Mouse (Mus musculus): ENCODE measurements around the gene Ckap2l. TPM values are rescaled to one million over a fixed set of nuclear protein-coding genes. Genes with fewer than 3 reads are reported as not detected.

Ckap2l gene
- polyA plus RNA-seq, 1 experiment from 2014 or later: 37.9 TPM

GRCm38 (mm10) chr2:129244446-129245120, 52.4 kb downstream of the Ckap2l start:
- H3K36me3 ChIP-seq: no peaks in the 10 kb centered on the region
- no peak overlapping the region for H3K9ac ChIP-seq
- no peaks in the 10 kb centered on the region for H3K4me1 ChIP-seq
- WGBS: 86% methylated on average over 20 of the region's 20 CpGs
- no peaks in the 10 kb centered on the region for H3K27me3 ChIP-seq (replicated peaks)
- H3K9me3 ChIP-seq: no peaks in the 10 kb centered on the region
- no peak overlapping the region for H3K4me2 ChIP-seq (replicated peaks)
- no peak overlapping the region for H3K27ac ChIP-seq
- no peak for ATAC-seq (ENCODE audit: low FRiP score, low read depth)
- H3K4me3 ChIP-seq: no peak overlapping the region

- WGBS: 58% methylated on average over 9 of the region's 9 CpGs
- no peak overlapping the region for H3K4me3 ChIP-seq
- no peaks in the 10 kb centered on the region for H3K27me3 ChIP-seq (replicated peaks)
- no peaks in the 10 kb centered on the region for H3K9me3 ChIP-seq
- ATAC-seq (ENCODE audit: low FRiP score, low read depth): no peak
- no peaks in the 10 kb centered on the region for H3K36me3 ChIP-seq
- no peak overlapping the region for H3K4me2 ChIP-seq (replicated peaks)
- no peak overlapping the region for H3K9ac ChIP-seq
- no peaks in the 10 kb centered on the region for H3K4me1 ChIP-seq
- no peak overlapping the region for H3K27ac ChIP-seq
These were observed 53.2 kb downstream of the Ckap2l start for GRCm38 (mm10) chr2:129243786-129244185.

GRCm38 (mm10) chr2:129243005-129243404, 54.0 kb downstream of the Ckap2l start:
- H3K4me2 ChIP-seq (replicated peaks): no peak overlapping the region
- H3K4me3 ChIP-seq: no peak overlapping the region
- no peak for ATAC-seq (ENCODE audit: low FRiP score, low read depth)
- no peak overlapping the region for H3K27ac ChIP-seq
- no peaks in the 10 kb centered on the region for H3K9me3 ChIP-seq
- WGBS: 93% methylated on average over 4 of the region's 4 CpGs
- no peaks in the 10 kb centered on the region for H3K36me3 ChIP-seq
- no peaks in the 10 kb centered on the region for H3K27me3 ChIP-seq (replicated peaks)
- H3K9ac ChIP-seq: no peak overlapping the region
- H3K4me1 ChIP-seq: no peaks in the 10 kb centered on the region

- Histone ChIP-seq H3K4me1 (no peaks in the 10 kb centered on the region), H3K9ac (no peak overlapping the region), H3K4me2 (replicated peaks) (no peak overlapping the region), H3K9me3 (no peaks in the 10 kb centered on the region), H3K27me3 (replicated peaks) (no peaks in the 10 kb centered on the region), H3K36me3 (no peaks in the 10 kb centered on the region), H3K27ac (no peak overlapping the region), H3K4me3 (no peak overlapping the region)
- WGBS: 54% methylated on average over 7 of the region's 7 CpGs
- no peak for ATAC-seq (ENCODE audit: low FRiP score, low read depth)
These were observed 54.9 kb downstream of the Ckap2l start for GRCm38 (mm10) chr2:129241845-129242833.

GRCm38 (mm10) chr2:129240726-129241432, 56.1 kb downstream of the Ckap2l start:
- Histone ChIP-seq H3K4me3 (no peak overlapping the region), H3K36me3 (no peaks in the 10 kb centered on the region), H3K4me1 (no peaks in the 10 kb centered on the region), H3K4me2 (replicated peaks) (no peak overlapping the region), H3K9me3 (no peaks in the 10 kb centered on the region), H3K27ac (no peak overlapping the region), H3K27me3 (replicated peaks) (no peaks in the 10 kb centered on the region), H3K9ac (no peak overlapping the region)
- WGBS: 71% methylated on average over 9 of the region's 9 CpGs
- ATAC-seq (ENCODE audit: low FRiP score, low read depth): no peak

GRCm38 (mm10) chr2:129236526-129236925, 60.5 kb downstream of the Ckap2l start:
- H3K9ac ChIP-seq: no peak overlapping the region
- H3K27me3 ChIP-seq (replicated peaks): no peaks in the 10 kb centered on the region
- no peaks in the 10 kb centered on the region for H3K36me3 ChIP-seq
- H3K4me1 ChIP-seq: no peaks in the 10 kb centered on the region
- no peak for ATAC-seq (ENCODE audit: low FRiP score, low read depth)
- H3K4me3 ChIP-seq: no peak overlapping the region
- H3K9me3 ChIP-seq: no peaks in the 10 kb centered on the region
- 78% methylated on average over 4 of the region's 4 CpGs for WGBS
- no peak overlapping the region for H3K27ac ChIP-seq
- no peak overlapping the region for H3K4me2 ChIP-seq (replicated peaks)

GRCm38 (mm10) chr2:129234731-129235130, 62.3 kb downstream of the Ckap2l start:
- WGBS: 88% methylated on average over 2 of the region's 2 CpGs
- Histone ChIP-seq H3K9me3 (no peaks in the 10 kb centered on the region), H3K4me3 (no peak overlapping the region), H3K9ac (no peak overlapping the region), H3K4me1 (no peaks in the 10 kb centered on the region), H3K4me2 (replicated peaks) (no peak overlapping the region), H3K27me3 (replicated peaks) (no peaks in the 10 kb centered on the region), H3K36me3 (no peaks in the 10 kb centered on the region), H3K27ac (no peak overlapping the region)
- no peak for ATAC-seq (ENCODE audit: low FRiP score, low read depth)

GRCm38 (mm10) chr2:129233803-129234477, 63.1 kb downstream of the Ckap2l start:
- Histone ChIP-seq H3K36me3 (no peaks in the 10 kb centered on the region), H3K4me3 (no peak overlapping the region), H3K4me2 (replicated peaks) (no peak overlapping the region), H3K9ac (no peak overlapping the region), H3K27ac (no peak overlapping the region), H3K4me1 (no peaks in the 10 kb centered on the region), H3K27me3 (replicated peaks) (no peaks in the 10 kb centered on the region), H3K9me3 (no peaks in the 10 kb centered on the region)
- WGBS: 67% methylated on average over 9 of the region's 9 CpGs
- no peak for ATAC-seq (ENCODE audit: low FRiP score, low read depth)

- Histone ChIP-seq H3K4me3 (no peak overlapping the region), H3K4me2 (replicated peaks) (no peak overlapping the region), H3K36me3 (no peaks in the 10 kb centered on the region), H3K27ac (no peak overlapping the region), H3K9me3 (no peaks in the 10 kb centered on the region), H3K9ac (no peak overlapping the region), H3K4me1 (no peaks in the 10 kb centered on the region), H3K27me3 (replicated peaks) (no peaks in the 10 kb centered on the region)
- 92% methylated on average over 1 of the region's 1 CpGs for WGBS
- ATAC-seq (ENCODE audit: low FRiP score, low read depth): no peak
These were observed 63.8 kb downstream of the Ckap2l start for GRCm38 (mm10) chr2:129233218-129233617.

- ATAC-seq (ENCODE audit: low FRiP score, low read depth): no peak
- Histone ChIP-seq H3K27ac (no peak overlapping the region), H3K36me3 (no peaks in the 10 kb centered on the region), H3K9ac (no peak overlapping the region), H3K4me3 (no peak overlapping the region), H3K4me1 (no peaks in the 10 kb centered on the region), H3K4me2 (replicated peaks) (no peak overlapping the region), H3K27me3 (replicated peaks) (no peaks in the 10 kb centered on the region), H3K9me3 (no peaks in the 10 kb centered on the region)
- WGBS: 85% methylated on average over 9 of the region's 9 CpGs
These were observed 64.5 kb downstream of the Ckap2l start for GRCm38 (mm10) chr2:129232484-129232883.

- no peaks in the 10 kb centered on the region for H3K9me3 ChIP-seq
- H3K4me1 ChIP-seq: no peaks in the 10 kb centered on the region
- H3K27ac ChIP-seq: no peak overlapping the region
- H3K4me3 ChIP-seq: no peak overlapping the region
- 73% methylated on average over 4 of the region's 4 CpGs for WGBS
- no peaks in the 10 kb centered on the region for H3K27me3 ChIP-seq (replicated peaks)
- no peak overlapping the region for H3K4me2 ChIP-seq (replicated peaks)
- no peaks in the 10 kb centered on the region for H3K36me3 ChIP-seq
- no peak for ATAC-seq (ENCODE audit: low FRiP score, low read depth)
- H3K9ac ChIP-seq: no peak overlapping the region
These were observed 65.0 kb downstream of the Ckap2l start for GRCm38 (mm10) chr2:129232023-129232422.

- no peak overlapping the region for H3K4me3 ChIP-seq
These were observed 67.7 kb downstream of the Ckap2l start for GRCm38 (mm10) chr2:129229316-129229715.

More at GRCm38 (mm10) chr2:129229316-129229715, 67.7 kb downstream of the Ckap2l start:
- H3K27ac ChIP-seq: no peak overlapping the region
- H3K9me3 ChIP-seq: no peaks in the 10 kb centered on the region
- ATAC-seq (ENCODE audit: low FRiP score, low read depth): no peak
- H3K27me3 ChIP-seq (replicated peaks): no peaks in the 10 kb centered on the region
- no peak overlapping the region for H3K9ac ChIP-seq
- H3K36me3 ChIP-seq: no peaks in the 10 kb centered on the region
- H3K4me1 ChIP-seq: no peaks in the 10 kb centered on the region
- no peak overlapping the region for H3K4me2 ChIP-seq (replicated peaks)
- 97% methylated on average over 7 of the region's 7 CpGs for WGBS
